Mouse (Mus musculus): ENCODE measurements around the gene Hexim2.

GRCm38 (mm10) chr11:103118866-103119265, 13.4 kb upstream of the Hexim2 start:
- TF ChIP-seq CTCF (IDR thresholded peaks at IDR 0.05; ENCODE audit: borderline replicate concordance, insufficient read depth, low read length) (no peak), POLR2A (IDR thresholded peaks at IDR 0.05; ENCODE audit: low read depth, low read length) (no peak)
